Mouse (Mus musculus) neural tube, embryonic 11.5 days (tissue): Measurements from ENCODE around the gene Fbxo47. TPM values are rescaled to one million over a fixed set of nuclear protein-coding genes. Genes with fewer than 3 reads are reported as not detected.
A peak's percentile ranks its signal among the peaks of the same experiment; 100 is the strongest.

ENCODE experiments used
- ATAC-seq: fragments of 200-750 bp; cut with Nextera tagmentation; 2 replicates; pipeline ENCODE4 v1.8.0; 2017; ENCODE audit warnings: moderate number of reproducible peaks, mild to moderate bottlenecking, moderate TSS enrichment, moderate library complexity; ENCODE audit not compliant: insufficient read depth, low FRiP score, low TSS enrichment
- DNase-seq: peaks from one replicate; pipeline ENCODE4 v3.0.0-alpha.2; 2015; ENCODE audit warnings: low spot score
- H3K27ac ChIP-seq: fragments of 300-500 bp; sonication (generic); 2 replicates; pipeline ENCODE4 v1.5.1; 2014; ENCODE audit warnings: low read depth, mild to moderate bottlenecking, low read length
- H3K27me3 ChIP-seq: fragments of 300-500 bp; sonication (generic); 2 replicates; pipeline ENCODE4 v1.6.1; 2014; ENCODE audit warnings: mild to moderate bottlenecking, low read length, mixed read lengths; ENCODE audit not compliant: control insufficient read depth, insufficient read depth
- H3K36me3 ChIP-seq: fragments of 300-500 bp; sonication (generic); 2 replicates; pipeline ENCODE4 v1.6.1; 2014; ENCODE audit warnings: mild to moderate bottlenecking, low read length, moderate library complexity, mixed read lengths; ENCODE audit not compliant: control insufficient read depth, insufficient read depth
- H3K4me1 ChIP-seq: fragments of 300-500 bp; sonication (generic); 2 replicates; pipeline ENCODE4 v1.6.1; 2014; ENCODE audit warnings: low read length, mixed read lengths; ENCODE audit not compliant: control insufficient read depth, insufficient read depth
- H3K4me2 ChIP-seq: fragments of 300-500 bp; sonication (generic); 2 replicates; pipeline ENCODE4 v1.6.1; 2014; ENCODE audit warnings: low read depth, mild to moderate bottlenecking, moderate library complexity
- H3K4me3 ChIP-seq: fragments of 300-500 bp; sonication (generic); 2 replicates; pipeline ENCODE4 v1.5.1; 2014; ENCODE audit warnings: low read depth, low read length
- H3K9ac ChIP-seq: fragments of 300-500 bp; sonication (generic); 2 replicates; pipeline ENCODE4 v1.6.1; 2014; ENCODE audit warnings: mild to moderate bottlenecking, low read length
- H3K9me3 ChIP-seq: fragments of 300-500 bp; sonication (generic); 2 replicates; pipeline ENCODE4 v1.6.1; 2016; ENCODE audit warnings: low read length; ENCODE audit not compliant: control insufficient read depth
- WGBS: fragments of 180-500 bp; shearing (Covaris S2); extraction: QIAGEN DNeasy Blood & Tissue Kit; methylation state at CpG from one replicate; pipeline ENCODE4 v1.1.7; 2014; 5-methylcytosine and 5-hydroxymethylcytosine counted together
- polyA plus RNA-seq: library from polyadenylated mRNA; unstranded; fragments of >200 nt; fragmentation: Nextera tagmentation; extraction: Ambion mirVana; gene quantifications from 2 replicates; pipeline ENCODE4 v1.2.1, GENCODE M21; 2014

The Fbxo47 gene
- polyA plus RNA-seq, 1 experiment from 2014 or later, result 0.53 TPM

GRCm38 (mm10) chr11:97907935-97908334 lies 24.0 kb upstream of the Fbxo47 start:
- H3K4me3 ChIP-seq, result no peak overlapping the region
- H3K9me3 ChIP-seq, result no peaks in the 10 kb centered on the region
- no peak overlapping the region for H3K27ac ChIP-seq
- H3K4me1 ChIP-seq, result no peaks in the 10 kb centered on the region
- ATAC-seq (no peak), DNase-seq (no peak)
- WGBS, result 96% methylated on average over 5 of the region's 5 CpGs
- no peak overlapping the region for H3K4me2 ChIP-seq
- no peaks in the 10 kb centered on the region for H3K36me3 ChIP-seq
- H3K9ac ChIP-seq, result no peak overlapping the region
- H3K27me3 ChIP-seq, result no peaks in the 10 kb centered on the region

- Histone ChIP-seq H3K4me3 (no peak overlapping the region), H3K9ac (no peak overlapping the region), H3K4me1 (no peaks in the 10 kb centered on the region), H3K27me3 (no peaks in the 10 kb centered on the region), H3K27ac (no peak overlapping the region), H3K36me3 (no peaks in the 10 kb centered on the region), H3K4me2 (no peak overlapping the region), H3K9me3 (no peaks in the 10 kb centered on the region)
- no peak for ATAC-seq
- DNase-seq, result no peak
- WGBS, result 89% methylated on average over 9 of the region's 9 CpGs
These were observed 23.0 kb upstream of the Fbxo47 start for GRCm38 (mm10) chr11:97906905-97907304.

- no peaks in the 10 kb centered on the region for H3K27me3 ChIP-seq
- H3K4me2 ChIP-seq, result no peak overlapping the region
- no peak overlapping the region for H3K27ac ChIP-seq
- no peaks in the 10 kb centered on the region for H3K4me1 ChIP-seq
- H3K4me3 ChIP-seq, result no peak overlapping the region
- ATAC-seq (no peak), DNase-seq (no peak)
- H3K9me3 ChIP-seq, result no peaks in the 10 kb centered on the region
- no peak overlapping the region for H3K9ac ChIP-seq
- 68% methylated on average over 2 of the region's 2 CpGs for WGBS
- no peaks in the 10 kb centered on the region for H3K36me3 ChIP-seq
These were observed 22.0 kb upstream of the Fbxo47 start for GRCm38 (mm10) chr11:97905941-97906340.

GRCm38 (mm10) chr11:97905540-97905939 lies 21.6 kb upstream of the Fbxo47 start:
- H3K9ac ChIP-seq, result no peak overlapping the region
- no peaks in the 10 kb centered on the region for H3K4me1 ChIP-seq
- no peak overlapping the region for H3K27ac ChIP-seq
- H3K27me3 ChIP-seq, result no peaks in the 10 kb centered on the region
- no peak overlapping the region for H3K4me3 ChIP-seq
- no peaks in the 10 kb centered on the region for H3K9me3 ChIP-seq
- DNase-seq (no peak), ATAC-seq (no peak)
- no peak overlapping the region for H3K4me2 ChIP-seq
- no peaks in the 10 kb centered on the region for H3K36me3 ChIP-seq
- 89% methylated on average over 2 of the region's 2 CpGs for WGBS

GRCm38 (mm10) chr11:97904801-97905200 lies 20.8 kb upstream of the Fbxo47 start:
- ATAC-seq, result no peak

GRCm38 (mm10) chr11:97901806-97902205 lies 17.9 kb upstream of the Fbxo47 start:
- WGBS, result 82% methylated on average over 6 of the region's 6 CpGs
- Histone ChIP-seq H3K4me2 (no peak overlapping the region), H3K27ac (no peak overlapping the region), H3K9me3 (no peaks in the 10 kb centered on the region), H3K36me3 (no peaks in the 10 kb centered on the region), H3K4me3 (no peak overlapping the region), H3K9ac (no peak overlapping the region), H3K27me3 (no peaks in the 10 kb centered on the region), H3K4me1 (no peaks in the 10 kb centered on the region)
- no peak for ATAC-seq
- DNase-seq, result no peak

More at GRCm38 (mm10) chr11:97904801-97905200, 20.8 kb upstream of the Fbxo47 start:
- no peaks in the 10 kb centered on the region for H3K27me3 ChIP-seq
- no peaks in the 10 kb centered on the region for H3K9me3 ChIP-seq
- H3K4me3 ChIP-seq, result no peak overlapping the region
- no peak overlapping the region for H3K4me2 ChIP-seq
- H3K4me1 ChIP-seq, result no peaks in the 10 kb centered on the region
- no peak overlapping the region for H3K9ac ChIP-seq
- WGBS, result 92% methylated on average over 13 of the region's 13 CpGs
- H3K36me3 ChIP-seq, result no peaks in the 10 kb centered on the region
- no peak overlapping the region for H3K27ac ChIP-seq
- no peak for DNase-seq

- DNase-seq, result peak; percentile 81
- WGBS, result 4% methylated on average over 2 of the region's 2 CpGs
- Histone ChIP-seq H3K4me2 (no peak overlapping the region), H3K9me3 (no peaks in the 10 kb centered on the region), H3K27ac (no peak overlapping the region), H3K4me1 (no peaks in the 10 kb centered on the region), H3K36me3 (no peaks in the 10 kb centered on the region), H3K4me3 (no peak overlapping the region), H3K9ac (no peak overlapping the region), H3K27me3 (no peaks in the 10 kb centered on the region)
- no peak for ATAC-seq
These were observed 15.9 kb upstream of the Fbxo47 start for GRCm38 (mm10) chr11:97899822-97900221.

- no peak overlapping the region for H3K4me3 ChIP-seq
- WGBS, result 81% methylated on average over 3 of the region's 3 CpGs
These were observed 13.7 kb upstream of the Fbxo47 start for GRCm38 (mm10) chr11:97897568-97898185.

GRCm38 (mm10) chr11:97896655-97897054 lies 12.7 kb upstream of the Fbxo47 start:
- Histone ChIP-seq H3K4me2 (no peak overlapping the region), H3K4me1 (no peaks in the 10 kb centered on the region), H3K36me3 (no peaks in the 10 kb centered on the region), H3K9ac (no peak overlapping the region), H3K27me3 (no peaks in the 10 kb centered on the region), H3K4me3 (no peak overlapping the region), H3K27ac (no peak overlapping the region), H3K9me3 (no peaks in the 10 kb centered on the region)
- DNase-seq, result no peak
- ATAC-seq, result no peak
- 85% methylated on average over 4 of the region's 4 CpGs for WGBS

More at GRCm38 (mm10) chr11:97897568-97898185, 13.7 kb upstream of the Fbxo47 start:
- Histone ChIP-seq H3K4me1 (no peaks in the 10 kb centered on the region), H3K36me3 (no peaks in the 10 kb centered on the region), H3K4me2 (no peak overlapping the region), H3K27ac (no peak overlapping the region), H3K27me3 (no peaks in the 10 kb centered on the region), H3K9me3 (no peaks in the 10 kb centered on the region), H3K9ac (no peak overlapping the region)
- DNase-seq (no peak), ATAC-seq (no peak)
